Mouse (Mus musculus): ENCODE results near the gene Dnajc16. TPM values are rescaled to one million over a fixed set of nuclear protein-coding genes. Genes with fewer than 3 reads are reported as not detected.

The Dnajc16 gene
- total RNA-seq (2014; fragmentation: Nextera tagmentation) (6.9 and 10.2 TPM in 2 replicates), total RNA-seq (2017) (4.3 and 9.2 TPM in 2 replicates)

DNA sequence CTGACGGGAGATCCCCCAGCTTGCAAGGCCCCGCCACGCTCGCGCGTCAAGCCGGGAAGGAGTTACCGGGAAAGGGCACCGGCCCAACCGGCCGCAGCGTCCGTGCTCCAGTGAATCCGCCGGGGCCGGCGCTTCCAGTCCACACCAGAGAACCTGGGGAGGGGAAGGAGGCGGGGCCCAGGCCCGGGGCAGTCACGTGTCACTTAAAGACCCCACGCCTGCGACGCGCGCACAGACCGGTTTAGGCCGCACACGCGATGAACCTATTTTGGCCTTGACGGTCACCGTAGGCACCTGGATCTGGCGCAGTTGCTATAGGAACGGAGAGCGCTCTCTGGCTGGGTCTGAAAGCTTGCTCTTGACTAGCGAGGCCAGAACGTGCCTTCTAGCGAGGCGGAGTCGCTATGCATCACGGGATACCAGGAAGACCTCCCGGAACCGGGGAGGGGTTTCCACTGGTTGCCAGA is at the start of gene Dnajc16:
Gene Dnajc16, minus strand, starts transcription at position 408 of the 467 bp plus-strand sequence.
- ATAC-seq (replicated peaks; ENCODE audit: poor library complexity, severe bottlenecking) = peak; percentile 70

DNA sequence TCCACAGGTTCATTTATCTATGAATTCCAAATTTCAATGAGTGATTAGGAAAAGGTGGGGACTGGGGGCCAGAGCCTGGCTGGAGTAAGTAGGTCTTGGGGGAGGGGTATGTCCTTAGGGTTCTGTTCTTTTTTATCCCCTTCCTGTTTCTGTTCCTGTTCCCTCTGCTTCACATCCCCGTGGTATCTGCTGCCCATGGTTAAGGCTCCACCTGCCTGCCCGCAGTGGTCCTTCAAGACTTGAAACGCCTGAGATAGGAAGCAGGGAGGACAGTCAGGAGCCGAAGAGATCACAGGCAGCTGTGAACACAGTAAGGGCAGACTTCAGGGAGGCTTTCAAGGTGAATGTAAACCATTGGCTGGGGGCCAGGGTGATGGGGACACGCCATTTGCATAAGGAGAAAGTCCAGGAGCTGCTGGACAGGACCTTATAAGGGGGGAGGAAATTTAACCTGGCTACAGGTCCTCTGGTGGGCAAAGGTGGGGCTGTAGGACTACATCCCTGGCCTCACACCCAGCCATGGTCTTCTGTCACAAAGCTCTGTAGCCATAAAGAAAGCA is 43.9 kb upstream of the Dnajc16 start:
- ATAC-seq (replicated peaks; ENCODE audit: poor library complexity, severe bottlenecking) = peak; percentile 58

DNA sequence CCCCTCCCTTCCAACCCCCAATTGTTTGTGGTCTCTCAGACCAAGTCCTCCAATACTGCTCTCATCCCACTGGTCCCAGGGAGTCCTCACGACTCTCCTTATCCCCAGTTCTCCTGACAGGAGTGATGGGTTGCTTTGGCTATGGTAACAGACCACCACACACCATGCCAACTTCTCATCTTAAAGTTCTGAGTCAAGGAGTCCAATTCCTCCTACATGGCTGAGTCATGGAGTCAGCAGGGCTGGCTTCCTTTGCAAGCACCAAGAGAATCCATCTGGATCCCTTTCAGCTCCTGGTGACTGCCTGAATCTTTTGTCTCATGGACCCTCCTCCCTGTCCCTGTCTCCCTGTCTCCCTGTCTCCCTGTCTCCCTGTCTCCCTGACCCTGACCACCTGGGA is 43.2 kb upstream of the Dnajc16 start:
- no peak for ATAC-seq (replicated peaks; ENCODE audit: poor library complexity, severe bottlenecking)

DNA sequence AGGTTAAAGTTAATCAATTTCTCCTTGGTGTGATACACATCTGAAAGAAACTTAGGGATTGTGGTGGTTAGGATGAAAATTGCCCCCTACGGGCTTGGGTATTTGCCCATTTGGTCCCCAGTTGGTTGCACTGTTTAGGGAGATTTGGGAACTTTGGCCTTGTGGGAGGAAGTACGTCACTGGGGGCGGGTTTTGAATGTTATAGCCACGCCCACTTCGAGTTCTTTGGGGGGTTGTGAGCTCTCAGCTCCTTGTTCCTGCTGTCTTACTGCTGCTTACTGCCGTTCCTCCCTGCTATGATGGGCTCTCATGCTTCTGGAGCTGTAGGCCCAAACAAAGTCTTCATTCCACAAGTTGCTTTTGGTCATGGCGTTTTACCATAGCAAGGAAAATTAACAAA is 40.6 kb upstream of the Dnajc16 start:
- no peak for ATAC-seq (replicated peaks; ENCODE audit: poor library complexity, severe bottlenecking)

DNA sequence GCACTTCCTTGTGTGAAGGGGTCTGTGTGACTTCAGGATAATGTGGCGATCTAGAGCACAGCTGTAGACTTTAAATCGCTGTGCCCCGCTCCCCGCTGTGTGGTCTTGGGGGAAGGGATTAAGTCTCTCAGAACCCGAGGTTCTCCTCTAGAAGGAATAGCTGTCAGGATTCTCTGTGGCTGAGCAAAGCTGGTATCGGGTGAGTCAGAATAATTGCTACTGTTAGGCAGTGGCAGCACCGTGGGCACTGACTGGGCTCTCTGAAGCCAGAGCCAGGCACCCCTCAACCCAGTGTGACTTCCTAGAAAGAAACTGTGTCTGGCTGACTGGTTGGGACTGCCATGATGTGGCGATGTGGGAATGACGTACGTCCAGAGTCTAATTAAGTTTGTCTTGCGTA is 39.6 kb upstream of the Dnajc16 start:
- no peak for ATAC-seq (replicated peaks; ENCODE audit: poor library complexity, severe bottlenecking)

DNA sequence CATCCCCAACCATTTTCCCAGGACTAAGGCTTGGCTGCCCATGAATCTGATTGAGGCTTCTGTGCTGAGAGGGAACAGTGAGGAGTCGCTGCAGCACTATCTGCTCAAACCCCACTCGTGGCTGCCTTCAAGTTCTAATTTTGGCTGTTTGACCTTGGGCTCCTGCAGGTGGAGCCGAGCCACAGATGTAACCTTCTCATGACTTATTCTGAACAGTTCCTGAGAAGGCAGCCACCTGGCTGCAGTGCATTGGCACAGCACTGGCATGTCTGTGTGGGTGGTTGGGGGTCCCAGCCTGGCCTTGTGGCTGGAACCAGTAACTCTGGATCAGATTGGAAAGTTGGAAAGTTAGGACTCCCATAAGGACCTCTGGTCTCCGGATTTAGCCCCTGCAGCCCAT is 37.4 kb upstream of the Dnajc16 start:
- no peak for ATAC-seq (replicated peaks; ENCODE audit: poor library complexity, severe bottlenecking)

DNA sequence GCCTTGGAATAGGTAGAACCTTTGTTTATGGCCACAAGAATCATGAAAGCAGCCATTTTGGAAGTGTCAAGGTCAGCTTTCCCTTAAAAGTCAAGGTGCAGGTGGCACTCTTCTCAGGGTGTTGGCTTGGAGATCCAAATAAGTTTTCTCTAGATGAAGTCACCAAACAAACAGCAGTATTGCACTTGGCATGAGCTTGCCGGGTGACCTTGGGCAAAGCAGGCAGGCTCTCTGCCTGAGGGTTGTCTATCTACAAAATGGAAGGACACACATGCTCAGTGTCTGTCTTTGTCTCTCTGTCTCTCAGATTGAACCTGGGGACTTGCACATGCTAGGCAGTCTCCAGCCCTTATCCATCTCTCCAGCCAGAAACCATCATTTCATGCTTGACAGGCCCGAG is 36.7 kb upstream of the Dnajc16 start:
- ATAC-seq (replicated peaks; ENCODE audit: poor library complexity, severe bottlenecking) = no peak

DNA sequence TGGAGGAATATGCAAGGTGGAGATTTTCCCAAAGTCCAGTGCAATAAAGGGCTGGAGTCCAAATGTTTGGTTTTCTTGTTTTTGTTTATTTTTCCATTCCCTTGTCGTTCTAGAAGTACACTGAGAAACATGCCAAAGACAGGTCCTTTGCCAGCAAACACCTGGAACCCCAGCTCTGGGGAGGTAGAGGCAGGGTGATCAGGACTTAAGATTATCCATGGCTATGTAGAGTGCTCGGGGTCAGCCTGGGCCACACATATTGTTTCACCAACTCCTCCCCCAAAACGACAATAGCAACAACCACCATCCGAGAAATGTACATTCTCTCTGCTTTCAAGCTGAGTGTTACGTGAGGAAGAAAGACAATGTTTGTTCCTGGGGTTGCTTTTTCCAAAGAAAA is 35.3 kb upstream of the Dnajc16 start, which contains the start of gene Cela2a:
Gene Cela2a, minus strand, starts transcription at position 101 of the 400 bp plus-strand sequence.
- ATAC-seq (replicated peaks; ENCODE audit: poor library complexity, severe bottlenecking) = no peak

DNA sequence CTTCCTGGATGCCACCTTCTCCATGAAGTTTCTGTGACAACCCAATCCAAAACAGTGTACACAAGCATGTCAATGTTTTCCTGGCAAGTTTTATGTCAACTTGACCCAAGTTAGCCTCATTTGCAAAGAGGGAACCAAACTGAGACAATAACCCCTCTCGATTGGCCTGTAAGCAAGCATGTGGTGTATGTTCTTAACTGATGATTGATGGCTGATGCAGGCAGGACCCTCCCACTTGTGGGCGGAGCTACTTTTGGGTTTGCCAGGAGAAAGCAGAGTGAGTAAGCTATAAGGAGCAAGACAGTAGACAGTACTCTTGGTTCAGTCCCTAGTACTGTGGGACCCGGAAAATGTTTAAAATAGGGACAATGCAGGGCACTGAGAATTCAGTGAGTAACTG is 32.2 kb upstream of the Dnajc16 start:
- peak; percentile 75 for ATAC-seq (replicated peaks; ENCODE audit: poor library complexity, severe bottlenecking)

DNA sequence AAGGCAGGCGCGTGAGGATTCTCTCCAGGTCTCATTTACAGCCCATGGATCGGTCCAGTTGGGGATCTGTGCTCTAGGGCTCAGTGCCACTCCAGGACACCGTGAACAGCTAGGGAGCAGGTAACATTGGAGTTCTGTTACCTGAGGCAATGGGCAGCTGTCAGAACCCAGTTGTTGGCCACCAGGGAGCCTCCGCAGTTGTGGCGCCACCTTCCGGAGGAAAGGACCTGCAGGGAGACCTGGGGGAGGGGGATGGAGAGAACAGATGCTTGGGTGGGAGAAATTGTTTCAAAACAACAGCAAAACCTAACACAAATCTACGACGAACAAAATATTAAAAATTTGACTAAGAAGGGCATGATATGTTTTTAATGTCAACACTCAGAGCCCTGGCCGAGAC is 31.4 kb upstream of the Dnajc16 start:
- no peak for ATAC-seq (replicated peaks; ENCODE audit: poor library complexity, severe bottlenecking)

DNA sequence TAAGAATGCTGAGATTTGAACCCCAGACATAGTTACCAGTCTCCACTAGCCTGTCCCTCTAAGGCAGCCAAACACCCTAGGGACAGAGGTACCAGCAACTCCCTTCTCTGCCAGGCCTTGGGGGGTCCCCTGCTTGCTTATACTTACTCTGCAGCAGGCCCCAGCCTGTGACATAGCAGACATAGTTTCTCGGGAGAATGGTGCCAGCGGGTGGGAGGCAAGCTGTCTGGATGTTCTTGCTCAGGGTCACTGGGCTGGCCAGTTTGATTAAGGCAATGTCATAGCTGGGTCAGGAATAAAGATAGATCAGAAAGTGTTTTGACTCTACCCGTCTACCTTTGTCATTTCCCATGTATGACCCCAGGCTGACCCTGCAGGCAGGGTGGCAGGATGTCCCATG is 30.4 kb upstream of the Dnajc16 start:
- ATAC-seq (replicated peaks; ENCODE audit: poor library complexity, severe bottlenecking) = no peak

DNA sequence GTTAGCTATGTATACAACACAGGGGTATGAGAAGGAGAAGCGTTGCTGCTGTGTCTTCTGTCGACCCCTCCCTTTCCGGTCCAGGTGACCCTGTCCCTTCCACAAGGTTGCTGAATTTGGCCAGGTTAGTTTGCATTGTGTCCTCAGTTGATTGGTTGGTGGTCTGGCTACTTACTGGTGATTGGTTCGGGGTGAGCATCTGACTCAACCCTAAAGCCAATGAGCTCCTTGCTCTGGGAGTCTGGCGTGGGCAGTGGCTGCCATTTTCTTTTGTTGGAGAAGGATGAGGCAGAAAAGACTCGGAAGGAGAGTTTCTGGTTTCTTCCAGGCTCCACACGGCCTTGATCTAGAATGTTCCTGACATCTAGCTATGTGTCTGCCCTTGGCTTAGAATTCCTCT is 28.6 kb upstream of the Dnajc16 start:
- no peak for ATAC-seq (replicated peaks; ENCODE audit: poor library complexity, severe bottlenecking)

DNA sequence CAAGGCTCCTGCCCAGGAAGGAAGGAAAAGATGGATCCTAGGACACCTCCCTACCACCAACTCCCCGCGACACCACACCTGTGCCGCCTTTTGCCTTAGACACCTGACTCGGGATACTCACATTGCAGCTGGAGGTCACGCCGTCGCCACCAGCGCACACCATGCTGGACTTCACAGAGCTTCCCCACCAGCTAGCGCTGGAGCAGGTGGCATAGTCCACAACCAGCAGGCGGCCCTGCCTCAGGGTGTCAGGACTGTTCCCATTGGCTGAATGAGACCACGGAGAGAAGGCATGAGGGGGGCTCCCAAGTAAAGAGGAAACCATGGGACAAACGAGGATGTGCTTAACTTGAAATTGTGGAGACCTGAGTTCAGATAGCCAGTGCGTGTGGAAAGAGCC is 28.1 kb upstream of the Dnajc16 start:
- ATAC-seq (replicated peaks; ENCODE audit: poor library complexity, severe bottlenecking) = no peak

DNA sequence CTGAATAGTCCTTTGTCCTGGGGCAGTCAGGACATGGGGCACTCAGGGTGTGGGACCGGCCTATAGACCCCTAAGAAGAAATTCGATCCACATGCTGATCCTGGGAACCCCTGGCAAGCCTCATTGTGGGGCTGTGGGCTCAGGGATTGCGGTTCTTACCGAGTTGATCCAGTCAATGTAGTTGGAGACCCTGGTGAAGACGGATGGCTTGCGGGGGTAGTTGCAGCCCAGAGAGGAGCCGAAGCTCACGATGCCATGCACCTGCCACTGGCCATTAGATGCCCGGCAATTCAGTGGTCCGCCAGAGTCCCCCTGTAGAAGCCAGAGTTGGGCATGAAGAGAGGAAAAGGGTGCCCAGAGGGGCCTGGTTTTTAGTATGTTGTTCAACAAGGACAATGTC is 27.0 kb upstream of the Dnajc16 start:
- ATAC-seq (replicated peaks; ENCODE audit: poor library complexity, severe bottlenecking) = no peak

DNA sequence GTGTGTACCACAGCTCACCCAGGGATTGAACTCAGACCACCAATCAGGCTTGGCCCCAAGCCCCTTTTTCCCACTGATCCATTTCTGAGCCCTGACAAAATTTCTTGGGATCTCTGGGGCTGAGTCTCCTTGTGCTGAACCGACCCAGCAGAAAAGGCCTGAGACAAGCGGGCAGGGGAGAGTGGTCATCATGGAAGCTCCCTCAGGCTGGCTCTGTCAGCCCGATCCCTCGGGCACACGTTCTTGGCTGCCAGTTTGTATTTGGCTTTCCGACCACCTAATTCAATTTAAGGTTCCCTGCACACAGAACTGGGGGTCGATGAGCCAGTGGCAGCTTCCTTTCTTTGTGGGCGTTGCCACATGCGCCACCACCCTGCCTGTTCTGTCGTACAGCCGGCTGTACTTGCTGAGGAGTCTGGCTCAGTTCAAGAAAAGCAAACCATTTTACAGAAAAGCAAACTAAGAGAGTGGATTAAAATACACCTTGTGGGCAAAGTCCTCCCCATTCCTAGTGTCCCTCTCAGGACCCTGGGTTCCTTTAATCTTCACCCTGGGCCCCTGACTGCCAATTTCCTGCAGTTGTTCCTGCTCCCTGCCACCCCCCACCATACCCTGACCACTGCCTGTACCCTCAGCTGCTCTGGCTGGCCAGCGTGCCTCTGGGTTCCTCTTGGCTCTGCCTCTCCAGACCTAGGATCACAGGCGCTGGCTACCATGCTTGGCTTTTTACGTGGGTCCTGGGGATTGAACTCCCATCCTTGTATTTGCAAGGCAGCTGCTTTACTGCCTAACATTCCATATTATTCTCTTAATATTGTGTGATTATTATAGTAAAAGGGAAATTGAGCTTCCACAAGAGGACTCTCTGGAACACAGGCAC is 26.3 kb upstream of the Dnajc16 start:
- ATAC-seq (replicated peaks; ENCODE audit: poor library complexity, severe bottlenecking) = no peak

DNA sequence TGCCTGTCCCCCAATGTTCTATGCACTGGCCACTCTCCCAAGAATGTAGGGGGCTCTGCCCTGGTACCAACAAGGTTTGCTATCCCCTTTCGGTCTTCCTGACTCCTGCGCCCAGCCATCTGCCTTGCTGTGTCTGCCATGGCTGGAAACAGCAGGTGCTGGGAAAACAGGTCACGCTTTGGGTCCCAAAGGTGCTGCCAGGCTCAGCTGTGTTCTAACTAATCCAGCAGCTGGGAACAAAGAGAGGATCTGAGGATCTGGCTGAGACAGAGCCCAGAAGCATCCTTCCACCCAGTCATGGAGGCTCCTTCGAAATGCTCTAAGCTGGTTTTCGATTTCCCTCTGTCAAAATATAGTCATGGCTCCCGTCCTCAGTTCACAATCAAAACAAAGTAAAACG is 25.5 kb upstream of the Dnajc16 start:
- no peak for ATAC-seq (replicated peaks; ENCODE audit: poor library complexity, severe bottlenecking)

DNA sequence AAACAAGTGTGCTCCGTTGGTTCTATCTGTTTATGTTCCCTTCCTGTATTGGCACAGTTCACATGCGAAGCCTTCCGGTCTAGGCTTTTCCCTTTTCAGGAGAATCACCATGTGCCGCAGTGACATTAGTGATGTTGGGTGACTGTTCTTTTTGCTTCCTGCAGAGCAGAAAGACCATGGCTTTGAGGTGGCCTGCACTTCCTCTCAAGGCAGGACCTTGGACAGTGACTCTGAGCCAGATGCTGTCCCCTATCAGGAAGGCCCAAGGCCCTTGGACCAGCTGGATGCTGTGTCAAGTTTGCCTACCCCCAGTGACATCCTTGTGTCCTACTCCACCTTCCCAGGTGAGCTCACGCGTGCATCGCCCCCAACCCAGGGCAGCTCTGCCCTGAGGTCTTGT is 20.6 kb upstream of the Dnajc16 start:
- no peak for ATAC-seq (replicated peaks; ENCODE audit: poor library complexity, severe bottlenecking)

DNA sequence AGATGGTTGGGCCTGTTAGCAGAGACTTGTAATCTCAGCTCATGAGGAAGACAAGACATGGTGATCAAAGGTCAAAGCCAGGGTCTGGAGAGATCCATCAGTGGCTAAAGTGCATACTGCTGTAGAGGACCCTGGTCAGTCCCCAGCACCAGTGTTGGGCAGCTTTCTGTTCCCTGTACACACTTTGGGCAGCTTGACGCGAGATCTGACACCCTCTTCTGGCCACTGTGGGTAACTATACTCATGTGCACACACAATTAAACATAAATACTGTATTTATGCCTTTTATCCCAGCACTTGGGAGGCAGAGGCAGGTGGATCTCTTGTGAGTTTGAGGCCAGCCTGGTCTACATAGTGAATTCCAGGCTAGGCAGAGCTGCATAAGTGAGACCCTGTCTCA is 20.2 kb upstream of the Dnajc16 start:
- no peak for ATAC-seq (replicated peaks; ENCODE audit: poor library complexity, severe bottlenecking)

DNA sequence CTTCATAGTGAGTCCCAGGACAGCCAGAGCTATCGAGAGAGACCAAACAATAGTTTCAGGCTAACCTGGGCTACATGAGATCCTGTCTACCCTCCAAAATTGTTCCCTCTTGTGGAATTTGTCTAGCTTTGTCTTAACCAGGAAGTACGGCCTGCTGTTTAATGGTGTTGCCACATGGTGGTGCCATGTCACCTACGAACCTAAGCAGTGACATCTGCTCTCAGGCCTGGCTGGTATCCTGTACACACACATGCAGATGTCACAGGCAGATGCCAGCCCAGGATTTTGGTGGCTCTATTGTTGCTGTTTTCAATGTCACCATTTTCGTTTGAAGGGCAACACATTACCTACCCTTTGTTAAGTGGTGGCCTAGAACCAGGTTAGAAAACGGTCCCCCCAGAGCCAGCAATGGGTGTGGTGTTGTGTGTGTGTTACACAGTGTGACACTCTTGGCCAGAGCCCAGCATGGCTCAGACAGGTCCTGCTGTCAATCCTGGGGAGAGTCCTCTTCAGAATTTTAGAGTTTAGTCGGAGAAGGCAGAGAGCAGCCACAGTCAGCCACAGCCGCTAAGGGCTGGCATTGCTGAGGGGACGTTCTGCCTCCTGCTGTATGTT is 19.2 kb upstream of the Dnajc16 start:
- peak; percentile 85 for ATAC-seq (replicated peaks; ENCODE audit: poor library complexity, severe bottlenecking)

DNA sequence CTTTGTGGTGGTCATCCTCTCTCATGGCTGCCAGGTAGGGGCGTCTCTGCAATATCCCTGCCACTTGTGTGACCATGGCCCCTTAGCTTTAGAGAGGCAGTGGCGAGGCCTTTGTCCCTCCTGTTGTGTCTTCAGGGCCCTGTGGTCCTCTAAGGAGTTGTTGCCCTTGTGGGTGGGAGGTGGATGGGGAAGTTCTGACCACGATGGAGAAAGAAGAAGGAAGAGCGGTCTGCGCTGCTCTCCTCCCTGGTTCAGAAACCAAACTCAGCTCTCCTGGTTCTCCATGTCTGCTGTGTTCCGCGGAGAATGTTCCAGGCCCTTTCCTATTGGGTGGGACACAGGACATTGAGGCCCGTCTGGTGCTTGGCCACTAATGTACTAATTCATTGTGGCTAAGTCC is 15.2 kb upstream of the Dnajc16 start:
- no peak; the same call in 1 of the 2 replicates for ATAC-seq (replicated peaks; ENCODE audit: poor library complexity, severe bottlenecking)

DNA sequence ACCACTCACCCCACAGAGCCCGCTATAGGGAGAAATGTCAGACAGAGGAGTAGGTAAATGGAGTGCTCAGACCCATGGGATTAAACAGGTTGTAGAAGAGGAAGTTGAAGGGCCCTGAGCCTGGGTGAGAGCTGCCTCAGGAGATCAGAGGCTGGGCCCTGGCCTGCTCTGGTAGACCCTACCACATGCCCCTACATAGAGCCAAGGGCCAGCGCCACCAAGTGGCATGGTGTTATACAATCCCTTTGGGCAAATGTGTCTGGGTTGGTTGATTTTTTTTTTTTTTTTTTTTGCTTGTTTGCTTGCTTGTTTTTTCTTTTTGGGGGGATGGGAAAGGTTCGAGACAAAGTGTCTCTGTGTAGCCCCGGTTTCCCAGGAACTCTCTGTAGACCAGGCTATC is 13.4 kb upstream of the Dnajc16 start:
- ATAC-seq (replicated peaks; ENCODE audit: poor library complexity, severe bottlenecking) = 0 out of 2 replicates have a peak, but pooled peaks have one; percentile 22
